Mouse (Mus musculus) forebrain, postnatal 0 days (tissue): ENCODE results near the gene BC004004. TPM values are rescaled to one million over a fixed set of nuclear protein-coding genes. Genes with fewer than 3 reads are reported as not detected.

Experiments
- ATAC-seq: fragments of 200-750 bp; cut with Nextera tagmentation; 2 replicates; pipeline ENCODE4 v1.8.0; 2017; ENCODE audit warnings: mild to moderate bottlenecking, moderate library complexity
- DNase-seq: peaks from one replicate; pipeline ENCODE4 v3.0.0-alpha.2; 2015
- H3K27ac ChIP-seq: fragments of 300-500 bp; sonication (generic); 2 replicates; pipeline ENCODE4 v1.5.1; 2014; ENCODE audit warnings: low read depth, mild to moderate bottlenecking, antibody characterized with exemption, low read length, moderate library complexity, mixed read lengths
- H3K27me3 ChIP-seq: fragments of 300-500 bp; sonication (generic); 2 replicates; pipeline ENCODE4 v1.6.1; 2014; ENCODE audit warnings: mild to moderate bottlenecking, low read length, mixed read lengths; ENCODE audit not compliant: insufficient read depth
- H3K36me3 ChIP-seq: fragments of 300-500 bp; sonication (generic); 2 replicates; pipeline ENCODE4 v1.6.1; 2014; ENCODE audit warnings: mild to moderate bottlenecking, moderate library complexity; ENCODE audit not compliant: insufficient read depth
- H3K4me1 ChIP-seq: fragments of 300-500 bp; sonication (generic); 2 replicates; pipeline ENCODE4 v1.6.1; 2014; ENCODE audit warnings: antibody characterized with exemption; ENCODE audit not compliant: insufficient read depth
- H3K4me2 ChIP-seq: fragments of 300-500 bp; sonication (generic); 2 replicates; pipeline ENCODE4 v1.6.1; 2014; ENCODE audit warnings: low read depth, mild to moderate bottlenecking, moderate library complexity
- H3K4me3 ChIP-seq: fragments of 300-500 bp; sonication (generic); 2 replicates; pipeline ENCODE4 v1.5.1; 2014; ENCODE audit warnings: low read depth, low read length, mixed read lengths
- H3K9ac ChIP-seq: fragments of 300-500 bp; sonication (generic); 2 replicates; pipeline ENCODE4 v1.6.1; 2014; ENCODE audit warnings: mild to moderate bottlenecking
- H3K9me3 ChIP-seq: fragments of 300-500 bp; sonication (generic); 2 replicates; pipeline ENCODE4 v1.6.1; 2016; ENCODE audit warnings: low read length
- CTCF ChIP-seq: sonication (generic); IDR thresholded peaks from 2 replicates; pipeline ENCODE4 v1.5.1; 2016; ENCODE audit warnings: antibody characterized with exemption, control low read depth, low read depth
- WGBS: fragments of 180-500 bp; shearing (Covaris S2); extraction: QIAGEN DNeasy Blood & Tissue Kit; methylation state at CpG from one replicate; pipeline ENCODE4 v1.1.7; 2014; 5-methylcytosine and 5-hydroxymethylcytosine counted together
- polyA plus RNA-seq: library from polyadenylated mRNA; unstranded; fragments of >200 nt; fragmentation: Nextera tagmentation; extraction: Ambion mirVana; gene quantifications from 2 replicates; pipeline ENCODE4 v1.2.1, GENCODE M21; 2015
- total RNA-seq: library from RNA; depleted of rRNA; stranded (reverse); fragments of >200 nt; gene quantifications from 2 replicates; pipeline ENCODE4 v1.2.3, GENCODE M21; 2014

BC004004 gene
- total and polyA plus RNA-seq, 2 experiments from 2014 or later = 128 to 153 TPM

DNA sequence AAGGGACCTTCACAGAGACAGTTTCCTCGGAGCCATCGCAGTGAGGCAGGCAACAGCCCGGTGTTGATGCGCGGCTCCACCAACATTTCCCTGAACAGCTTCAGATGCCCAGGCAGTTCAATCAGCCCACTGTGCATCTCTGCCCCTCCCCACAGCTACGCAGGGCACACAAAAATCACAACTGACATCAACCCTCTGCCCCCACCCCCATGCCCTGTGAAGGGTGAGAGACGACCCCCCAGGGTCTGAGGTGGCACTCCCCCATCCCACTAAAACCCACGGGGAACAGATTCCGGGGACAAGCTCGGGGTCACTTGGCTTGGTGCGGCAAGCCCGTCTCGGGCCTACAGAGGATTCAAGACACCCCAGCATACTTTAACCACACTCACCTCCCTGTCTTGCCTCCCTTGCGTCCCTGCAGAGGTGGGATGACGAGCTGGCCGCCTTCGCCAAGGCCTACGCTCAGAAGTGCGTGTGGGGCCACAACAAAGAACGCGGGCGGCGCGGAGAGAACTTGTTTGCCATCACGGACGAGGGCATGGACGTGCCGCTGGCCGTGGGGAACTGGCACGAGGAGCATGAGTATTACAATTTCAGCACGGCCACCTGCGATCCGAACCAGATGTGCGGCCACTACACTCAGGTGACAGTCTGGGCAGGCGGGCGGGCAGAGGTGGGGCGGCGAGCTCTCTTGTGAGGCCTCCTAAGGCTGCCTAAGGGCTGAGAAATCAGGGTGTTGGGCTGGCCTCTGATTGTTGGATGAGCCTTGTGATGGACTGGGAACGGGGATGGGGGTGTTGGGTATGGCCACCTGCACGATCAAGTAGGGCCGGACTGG, 53.4 kb downstream of the BC004004 start:
- Histone ChIP-seq H3K9ac (no peak overlapping the region), H3K27ac (no peak overlapping the region), H3K4me1 (peaks cover 7% of the 10 kb centered on the region), H3K9me3 (no peaks in the 10 kb centered on the region), H3K4me2 (no peak overlapping the region), H3K4me3 (no peak overlapping the region), H3K27me3 (no peaks in the 10 kb centered on the region), H3K36me3 (no peaks in the 10 kb centered on the region)
- ATAC-seq (no peak), DNase-seq (no peak)
- TF ChIP-seq CTCF = no peak
- WGBS = 28% methylated on average over 41 of the region's 41 CpGs

DNA sequence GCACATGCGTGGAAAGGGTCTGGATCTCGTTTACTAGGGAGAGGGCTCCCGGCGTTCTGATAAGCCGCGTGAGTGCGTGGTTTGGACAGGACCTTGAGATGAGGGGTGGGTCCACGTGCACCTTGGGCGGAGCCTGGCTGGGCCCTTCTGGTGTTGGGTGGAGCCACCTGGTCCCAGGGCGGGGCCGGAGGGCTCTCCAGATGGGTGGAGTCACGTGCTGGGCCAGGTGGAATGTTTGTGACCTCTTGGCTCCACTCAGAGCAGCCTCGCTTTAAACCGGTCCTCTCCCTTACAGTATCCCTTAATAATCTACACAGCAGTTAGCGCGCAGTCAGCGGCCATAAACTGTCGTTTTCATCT, 54.0 kb downstream of the BC004004 start:
- Histone ChIP-seq H3K36me3 (no peaks in the 10 kb centered on the region), H3K4me3 (no peak overlapping the region), H3K9ac (no peak overlapping the region), H3K4me2 (no peak overlapping the region), H3K27me3 (no peaks in the 10 kb centered on the region), H3K27ac (no peak overlapping the region), H3K9me3 (no peaks in the 10 kb centered on the region), H3K4me1 (peaks cover 13% of the 10 kb centered on the region)
- ATAC-seq (no peak), DNase-seq (no peak)
- 36% methylated on average over 18 of the region's 18 CpGs for WGBS
- TF ChIP-seq CTCF = no peak

DNA sequence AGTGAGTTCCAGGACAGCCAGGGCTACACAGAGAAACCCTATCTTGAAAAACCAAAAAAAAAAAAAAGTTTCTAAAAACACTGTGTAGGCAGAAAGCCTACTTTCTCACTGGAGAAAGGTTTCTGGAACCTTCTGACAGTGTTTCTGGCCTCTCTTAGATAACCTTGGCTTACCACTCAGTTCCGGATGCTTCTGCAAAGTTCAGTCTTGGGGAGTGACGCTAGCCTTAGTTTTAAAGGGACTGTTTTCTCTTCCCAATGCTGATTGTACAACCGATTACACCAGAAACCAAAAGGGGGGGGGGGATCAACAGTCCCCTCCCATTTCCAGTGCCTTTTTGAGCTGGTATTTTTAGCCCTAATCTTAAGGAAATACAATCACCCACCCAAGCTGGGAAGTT, 55.0 kb downstream of the BC004004 start:
- Histone ChIP-seq H3K27me3 (no peaks in the 10 kb centered on the region), H3K4me2 (no peak overlapping the region), H3K9ac (no peak overlapping the region), H3K4me3 (no peak overlapping the region), H3K9me3 (no peaks in the 10 kb centered on the region), H3K36me3 (no peaks in the 10 kb centered on the region), H3K27ac (no peak overlapping the region), H3K4me1 (peaks cover 19% of the 10 kb centered on the region)
- TF ChIP-seq CTCF = no peak
- 95% methylated on average over 3 of the region's 3 CpGs for WGBS
- DNase-seq (no peak), ATAC-seq (no peak)

DNA sequence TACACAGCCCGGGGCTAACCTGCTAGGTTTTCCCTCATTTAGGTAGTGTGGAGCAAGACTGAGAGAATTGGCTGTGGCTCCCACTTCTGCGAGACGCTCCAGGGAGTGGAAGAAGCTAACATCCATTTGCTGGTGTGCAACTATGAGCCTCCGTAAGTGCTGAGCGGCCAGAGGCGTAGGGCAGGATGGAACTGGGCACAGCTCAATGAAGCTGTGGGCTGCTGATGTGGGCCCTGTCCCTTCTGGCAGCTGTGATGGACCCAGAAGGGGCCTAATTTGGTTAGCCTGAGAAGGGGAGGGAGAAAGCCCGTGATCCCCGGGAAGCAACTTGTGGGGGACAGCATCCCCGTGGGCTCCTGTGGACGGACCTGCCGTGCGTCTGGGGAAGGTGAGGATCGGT, 57.2 kb downstream of the BC004004 start:
- no peak for DNase-seq
- no peak overlapping the region for H3K27ac ChIP-seq
- H3K9ac ChIP-seq = no peak overlapping the region
- peaks cover 19% of the 10 kb centered on the region for H3K4me1 ChIP-seq
- 47% methylated on average over 13 of the region's 13 CpGs for WGBS
- no peaks in the 10 kb centered on the region for H3K27me3 ChIP-seq
- no peak overlapping the region for H3K4me3 ChIP-seq
- peaks cover 3% of the 10 kb centered on the region; the same call in 1 of the 2 replicates for H3K36me3 ChIP-seq
- ATAC-seq = no peak
- TF ChIP-seq CTCF = no peak
- H3K9me3 ChIP-seq = no peaks in the 10 kb centered on the region
- no peak overlapping the region for H3K4me2 ChIP-seq

DNA sequence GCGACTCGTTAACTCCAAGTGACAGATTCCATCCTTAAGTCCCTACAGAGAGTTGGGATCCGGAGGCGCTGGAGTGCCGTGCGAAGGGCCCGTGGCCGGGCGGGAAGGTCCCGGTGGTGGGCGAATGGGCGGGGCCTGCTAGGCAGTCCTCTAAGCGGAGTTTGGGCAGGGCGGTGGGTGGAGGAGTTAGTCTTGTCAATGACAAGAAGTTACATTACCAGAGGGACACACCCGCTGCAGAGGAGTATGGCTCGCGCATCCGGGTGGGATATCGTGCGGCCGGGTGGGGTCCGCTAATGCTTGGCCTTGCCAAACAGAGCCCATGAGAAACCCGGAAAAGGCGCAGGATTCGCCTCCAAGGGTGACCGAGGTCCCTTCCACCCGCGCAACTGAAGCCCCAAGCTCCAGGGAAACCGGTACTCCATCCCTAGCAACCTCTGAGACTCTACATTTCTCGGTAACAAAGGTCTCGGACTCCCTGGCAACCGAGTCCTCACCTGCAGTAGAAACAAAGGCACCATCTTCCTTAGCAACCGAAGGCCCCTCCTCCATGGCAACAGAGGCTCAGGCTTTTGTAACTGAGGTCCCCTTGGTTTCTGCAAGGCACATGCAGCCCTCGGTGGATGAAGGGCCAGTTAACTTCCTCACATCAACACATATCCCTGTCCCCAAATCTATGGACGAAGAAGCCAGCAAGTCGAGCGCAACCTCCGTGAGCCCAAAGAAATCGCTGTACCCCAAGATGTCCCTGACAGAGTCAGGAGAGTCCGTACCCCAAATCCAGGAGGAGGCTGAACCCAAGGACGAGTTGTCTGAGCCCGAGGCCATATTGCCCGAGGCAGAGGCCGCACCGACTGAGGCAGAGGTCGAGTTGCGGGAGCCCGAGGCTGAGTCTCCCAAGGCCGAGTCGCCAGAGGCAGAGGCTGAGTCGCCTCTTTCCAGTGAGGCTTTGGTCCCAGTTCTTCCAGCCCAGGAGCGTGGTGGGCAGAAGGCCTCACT, 58.2 kb downstream of the BC004004 start:
- WGBS = 8% methylated on average over 47 of the region's 52 CpGs

DNA sequence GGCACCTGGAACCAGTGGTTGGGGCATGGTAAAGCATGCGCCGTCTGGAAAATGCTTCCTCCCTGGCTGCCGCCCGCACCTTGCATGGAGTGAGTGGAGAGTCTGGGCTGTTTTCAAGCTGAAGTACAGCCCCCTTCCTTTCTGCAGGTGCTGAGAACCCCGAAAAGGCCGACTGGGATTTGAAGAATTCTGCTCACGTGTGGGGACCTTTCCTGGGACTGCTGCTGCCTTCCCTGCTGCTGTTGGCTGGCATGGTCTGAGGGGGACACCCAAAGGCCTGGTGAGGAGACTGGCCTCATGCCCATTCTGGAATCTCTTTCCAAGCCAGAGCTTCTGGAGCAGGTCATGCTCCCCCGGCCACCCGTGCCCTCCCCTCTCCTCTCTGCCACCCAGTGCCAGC, 59.1 kb downstream of the BC004004 start:
- TF ChIP-seq CTCF = no peak
- Histone ChIP-seq H3K27me3 (no peaks in the 10 kb centered on the region), H3K9me3 (no peaks in the 10 kb centered on the region), H3K4me3 (no peak overlapping the region), H3K27ac (no peak overlapping the region), H3K36me3 (peaks cover 20% of the 10 kb centered on the region), H3K4me1 (peaks cover 19% of the 10 kb centered on the region), H3K4me2 (no peak overlapping the region), H3K9ac (0 out of 2 replicates have a peak overlapping the region, but pooled peaks have one; percentile 44)
- DNase-seq (no peak), ATAC-seq (no peak)
- 81% methylated on average over 9 of the region's 9 CpGs for WGBS

More for the DNA sequence above, 58.2 kb downstream of the BC004004 start:
- peak overlapping the region; percentile 16 for H3K4me3 ChIP-seq
- H3K27me3 ChIP-seq = no peaks in the 10 kb centered on the region
- H3K4me2 ChIP-seq = peak overlapping the region; percentile 48
- H3K9ac ChIP-seq = peak overlapping the region; percentile 44
- no peaks in the 10 kb centered on the region for H3K9me3 ChIP-seq
- ATAC-seq (peak; percentile 83), DNase-seq (peak; percentile 79)
- H3K27ac ChIP-seq = peak overlapping the region; percentile 76
- H3K36me3 ChIP-seq = peaks cover 12% of the 10 kb centered on the region
- no peak for TF ChIP-seq CTCF
- peaks cover 19% of the 10 kb centered on the region for H3K4me1 ChIP-seq
